Mouse (Mus musculus) induced T-regulatory cell, adult 2 months (primary cell): ENCODE measurements around the gene Trp53tg5.
A peak's percentile ranks its signal among the peaks of the same experiment; 100 is the strongest.

Source experiments
- DNase-seq: peaks from one replicate; pipeline ENCODE4 v3.0.0-alpha.2; 2012; ENCODE audit warnings: low read depth

The Trp53tg5 gene

DNA sequence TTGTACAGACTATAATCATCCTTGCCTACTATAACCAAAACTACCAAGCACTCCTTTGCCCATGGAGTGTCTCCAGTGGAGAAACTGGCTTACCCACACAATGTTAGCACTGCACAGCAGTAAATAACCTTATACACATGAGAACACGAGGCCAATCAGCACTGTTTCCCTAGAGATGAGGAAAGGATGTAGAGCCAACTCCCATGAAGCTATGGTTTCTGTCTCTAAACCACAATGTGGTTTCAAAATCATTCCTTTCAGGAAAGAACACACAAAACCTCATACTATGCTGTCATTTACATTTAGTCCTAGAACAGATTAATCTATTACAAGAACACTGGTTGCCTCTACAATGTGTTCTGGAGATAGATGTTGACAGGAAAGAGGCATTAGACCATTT, 22.8 kb upstream of the Trp53tg5 start:
- peak; percentile 25 for DNase-seq

DNA sequence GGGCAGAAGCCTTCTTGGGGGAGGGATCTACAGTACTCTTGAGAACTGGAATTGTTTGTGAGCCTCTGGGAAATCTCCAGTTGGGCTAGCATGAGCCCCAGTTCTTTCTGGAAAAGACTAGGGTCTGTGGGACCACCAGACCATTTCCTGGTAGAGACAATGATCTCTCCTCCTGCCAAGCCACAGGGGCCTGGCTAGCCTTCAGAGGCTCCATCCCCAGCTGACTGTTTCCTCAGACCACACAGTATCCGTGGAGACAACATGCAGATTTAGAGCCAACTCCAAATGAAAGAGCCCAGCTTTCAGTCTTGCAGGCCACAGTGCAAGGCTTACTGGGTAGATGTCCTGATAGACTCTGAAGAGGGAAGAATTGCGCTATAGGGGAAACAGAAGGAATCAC, 20.6 kb upstream of the Trp53tg5 start:
- DNase-seq = no peak

DNA sequence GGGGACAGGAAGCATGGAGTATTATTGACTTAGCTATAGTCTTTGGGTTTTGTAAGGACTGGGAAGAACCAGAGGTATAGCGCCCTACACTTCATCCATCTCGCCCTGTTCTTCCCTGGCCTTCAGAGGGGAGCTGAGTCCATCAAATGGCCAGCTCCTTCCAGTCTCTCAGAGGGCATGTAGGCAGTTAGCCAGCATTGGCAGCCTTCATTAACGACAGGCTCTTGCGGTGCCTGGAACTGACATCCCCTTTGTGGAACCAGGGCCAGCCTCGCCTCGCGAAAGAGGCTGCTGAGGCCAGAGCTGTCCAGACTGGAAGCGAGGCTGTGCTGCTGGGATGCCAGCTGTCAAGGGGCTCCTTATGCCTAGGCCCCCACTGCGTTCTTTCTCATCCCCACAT, 14.3 kb upstream of the Trp53tg5 start:
- no peak for DNase-seq

- DNase-seq = peak; percentile 16
Measured at GRCm38 (mm10) chr2:164487115-164487527, 13.6 kb upstream of the Trp53tg5 start.

- peak; percentile 55 for DNase-seq
Measured at GRCm38 (mm10) chr2:164486258-164487114, 13.0 kb upstream of the Trp53tg5 start.

GRCm38 (mm10) chr2:164485681-164486257, 12.2 kb upstream of the Trp53tg5 start, which contains the start of gene Dbndd2:
TSS of gene Dbndd2 (plus strand) at chr2:164486106.
- no peak for DNase-seq

GRCm38 (mm10) chr2:164470254-164470653, 3.3 kb downstream of the Trp53tg5 start:
- DNase-seq = peak; percentile 84

GRCm38 (mm10) chr2:164466787-164467186, 6.7 kb downstream of the Trp53tg5 start:
- no peak for DNase-seq

GRCm38 (mm10) chr2:164465161-164465560, 8.4 kb downstream of the Trp53tg5 start:
- DNase-seq = no peak

DNA sequence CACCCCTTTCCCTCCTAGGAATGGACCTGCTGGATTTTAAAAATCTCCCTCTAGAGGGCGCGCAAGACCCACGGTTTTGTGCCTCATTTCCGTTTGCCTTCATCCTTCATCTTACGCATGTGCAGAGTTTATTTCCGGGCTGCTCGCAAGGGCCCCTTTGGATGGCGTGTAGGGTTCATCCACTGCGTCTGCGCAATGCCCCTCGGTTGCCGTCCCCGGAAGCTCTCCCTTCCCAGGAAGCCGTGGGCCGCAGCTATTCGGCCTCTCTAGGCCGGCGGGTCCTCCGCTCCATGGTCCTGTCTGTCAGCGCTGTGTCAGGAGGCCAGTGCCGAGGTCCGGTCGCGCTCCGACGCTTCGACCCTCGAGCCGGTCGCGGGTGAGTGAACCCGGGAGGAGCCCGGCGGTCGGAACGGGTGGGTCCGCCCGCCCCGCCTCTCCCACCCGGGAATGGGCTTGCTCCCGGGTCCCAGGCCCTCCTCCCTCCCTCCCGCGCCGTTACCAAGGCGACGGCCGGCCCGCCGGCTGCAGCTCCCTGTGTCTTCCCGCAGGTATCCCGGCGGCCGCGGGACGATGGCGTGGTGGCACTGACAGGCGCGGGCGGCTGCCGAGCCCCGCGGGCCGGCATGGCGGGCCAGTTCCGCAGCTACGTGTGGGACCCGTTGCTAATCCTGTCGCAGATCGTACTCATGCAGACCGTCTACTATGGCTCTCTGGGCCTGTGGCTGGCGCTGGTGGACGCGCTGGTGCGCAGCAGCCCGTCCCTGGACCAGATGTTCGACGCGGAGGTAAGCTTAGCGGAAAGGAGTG, 12.6 kb downstream of the Trp53tg5 start, which contains the start of gene Gm20458:
TSS of gene Gm20458 (plus strand) at position 223 of the 807 bp plus-strand sequence.
- DNase-seq = peak; percentile 98

- DNase-seq = no peak
Measured at GRCm38 (mm10) chr2:164458535-164458934, 15.0 kb downstream of the Trp53tg5 start.

DNA sequence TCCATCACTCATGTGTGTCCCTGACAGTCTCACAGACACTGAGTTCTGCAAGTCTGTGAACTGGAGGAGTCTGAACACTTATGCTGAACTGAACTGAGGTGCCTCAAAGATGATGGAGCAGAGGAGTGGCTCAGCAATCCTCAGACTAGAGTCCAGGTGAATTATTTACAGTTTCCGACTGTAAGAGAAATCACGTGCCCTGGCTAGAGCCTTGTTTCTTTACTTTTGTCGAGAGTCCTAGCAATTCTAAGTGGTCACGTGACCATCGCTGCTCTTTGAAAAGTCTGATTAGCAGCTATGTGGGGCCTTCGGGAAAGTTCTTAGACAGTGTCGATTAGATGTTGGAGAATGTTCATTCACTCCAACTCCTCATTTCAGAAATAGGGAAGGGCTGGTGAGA, 15.6 kb downstream of the Trp53tg5 start:
- peak; percentile 35 for DNase-seq

DNA sequence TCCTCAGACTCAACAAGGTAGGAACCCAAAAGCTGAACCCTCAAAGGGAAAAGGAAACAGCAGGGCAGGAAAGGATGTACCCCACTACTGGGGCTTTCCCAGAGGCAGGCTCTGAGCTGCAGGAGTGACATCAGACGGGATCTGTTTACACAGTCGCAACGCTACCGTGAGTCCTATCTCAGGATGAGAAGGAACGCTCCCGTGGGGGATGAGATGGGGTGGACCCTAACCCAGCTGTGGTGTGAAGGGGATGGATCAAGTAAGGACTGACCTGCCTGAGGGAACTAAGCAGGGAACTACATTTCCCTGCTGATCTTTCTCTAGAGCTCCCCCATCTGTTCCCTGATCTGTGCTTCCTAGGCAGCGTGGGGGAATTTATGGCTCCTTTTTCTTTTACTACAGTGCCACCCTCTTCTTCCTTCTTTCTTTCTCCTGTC, 16.6 kb downstream of the Trp53tg5 start, which contains the start of gene Sys1:
TSS of gene Sys1 (plus strand) at position 101 of the 437 bp plus-strand sequence.
- DNase-seq = peak; percentile 81

DNA sequence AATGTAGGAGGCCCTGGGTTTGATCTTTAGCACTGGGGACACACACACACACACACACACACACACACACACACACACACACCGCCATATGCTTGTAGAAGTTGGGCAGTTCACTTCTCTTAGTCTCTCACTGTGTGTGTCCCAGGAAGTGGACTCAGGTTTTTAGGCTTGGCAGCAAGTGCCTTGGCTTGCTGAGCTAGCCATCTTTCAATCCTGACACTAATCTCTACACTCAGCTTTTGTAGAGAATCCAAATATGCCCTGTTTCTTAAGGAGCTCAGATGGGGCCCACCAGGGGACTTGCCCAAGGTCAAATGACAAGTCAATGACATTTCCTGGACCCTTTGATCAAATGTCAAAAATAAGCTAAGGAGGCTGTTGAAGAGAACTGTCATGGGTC, 17.1 kb downstream of the Trp53tg5 start:
- DNase-seq = no peak

DNA sequence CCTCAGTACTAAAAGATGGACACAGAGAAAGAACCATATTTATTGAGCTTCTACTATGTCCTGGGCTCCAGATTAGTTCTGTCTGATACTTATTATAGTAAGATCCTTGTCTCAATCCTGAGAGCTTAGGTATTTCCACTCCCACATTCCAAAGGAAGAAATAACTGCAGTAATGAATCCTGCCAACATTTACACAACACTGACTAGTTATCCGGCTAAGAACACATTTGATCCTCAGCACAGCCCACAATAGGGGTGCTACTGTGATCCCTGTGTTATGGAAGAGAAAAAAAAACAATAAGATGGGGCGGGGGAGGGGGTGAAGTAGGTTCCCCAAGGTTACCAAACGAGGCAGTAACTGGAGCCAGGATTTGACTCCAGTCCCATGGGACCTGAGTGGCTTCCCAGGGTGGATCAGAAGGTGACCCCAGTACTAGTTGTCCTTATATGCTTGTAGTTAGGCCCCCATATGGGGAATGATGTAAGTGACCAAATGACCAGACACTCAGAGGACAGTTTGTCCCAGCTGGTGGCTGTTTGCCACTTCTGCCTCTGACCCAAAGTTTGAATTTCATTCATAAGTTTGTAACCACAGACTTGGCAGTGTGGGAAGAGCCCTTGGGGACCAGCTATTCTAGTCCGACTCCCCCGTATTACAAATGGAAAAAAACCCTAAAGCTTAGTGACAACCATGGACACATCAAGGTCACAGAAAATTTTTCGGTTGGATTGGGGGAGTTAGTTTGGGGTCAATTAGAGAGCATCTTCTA, 17.9 kb downstream of the Trp53tg5 start:
- no peak for DNase-seq

- DNase-seq = no peak
Measured at GRCm38 (mm10) chr2:164454846-164455245, 18.7 kb downstream of the Trp53tg5 start.

DNA sequence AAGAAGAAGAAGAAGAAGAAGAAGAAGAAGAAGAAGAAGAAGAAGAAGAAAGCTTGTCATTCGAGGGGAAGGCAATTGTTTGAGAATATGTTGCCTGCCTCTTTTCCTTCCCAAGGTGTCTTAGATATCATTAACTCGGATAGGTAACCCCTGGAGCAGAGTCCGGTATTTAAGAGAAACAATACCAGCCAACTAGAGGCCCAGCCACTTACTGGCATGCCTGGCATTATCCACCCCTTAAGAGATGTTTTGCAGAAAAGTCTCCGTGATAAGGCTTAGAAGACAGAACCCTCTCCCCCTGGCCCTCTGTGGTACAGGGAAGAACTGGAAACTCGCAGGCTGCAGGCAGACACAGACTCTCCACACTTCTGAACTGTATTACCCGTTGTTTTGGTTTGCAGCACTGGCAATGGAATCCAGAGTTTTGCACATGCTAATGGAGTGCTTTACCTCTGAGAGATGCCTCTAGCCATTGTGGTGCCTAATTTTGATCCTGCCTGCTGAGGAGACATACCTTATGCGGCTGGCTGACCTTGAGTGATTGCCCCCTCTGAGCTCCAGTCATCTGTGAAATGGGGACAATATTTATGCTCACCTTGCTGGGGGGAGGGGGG, 19.5 kb downstream of the Trp53tg5 start:
- no peak for DNase-seq

DNA sequence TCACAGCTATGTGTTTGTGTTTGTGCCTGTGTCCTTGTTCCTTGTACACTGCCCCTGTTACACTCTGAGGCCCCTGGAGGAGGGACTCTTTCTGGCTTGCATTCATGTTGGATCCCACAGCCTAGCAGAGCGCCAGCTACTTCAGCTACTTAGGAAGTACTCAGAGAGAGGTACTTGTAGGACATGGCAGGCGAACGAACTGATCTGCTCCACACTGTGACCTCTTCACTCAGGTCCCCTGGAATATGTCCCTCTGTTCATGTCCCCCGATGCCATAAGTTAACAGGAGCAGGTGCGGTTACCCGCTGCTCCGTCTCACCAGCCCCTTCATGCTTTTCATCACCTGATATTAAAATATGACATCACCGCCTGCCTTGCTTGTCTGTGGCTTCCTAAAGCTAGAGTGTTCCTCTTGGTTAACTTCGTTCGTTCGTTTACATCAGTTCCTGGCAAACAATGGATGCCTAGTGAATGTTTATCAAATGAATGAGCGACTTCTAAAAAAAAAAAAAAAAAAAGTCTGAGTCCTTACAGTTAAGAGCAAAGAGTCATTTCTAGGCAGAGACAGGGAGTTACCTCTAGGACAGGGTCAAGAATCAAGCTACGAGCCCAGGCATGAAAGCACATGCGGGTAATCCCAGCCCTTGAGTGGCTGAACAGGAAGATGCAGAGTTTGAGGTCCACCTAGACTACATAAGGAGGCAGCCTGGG, 20.3 kb downstream of the Trp53tg5 start:
- no peak for DNase-seq

DNA sequence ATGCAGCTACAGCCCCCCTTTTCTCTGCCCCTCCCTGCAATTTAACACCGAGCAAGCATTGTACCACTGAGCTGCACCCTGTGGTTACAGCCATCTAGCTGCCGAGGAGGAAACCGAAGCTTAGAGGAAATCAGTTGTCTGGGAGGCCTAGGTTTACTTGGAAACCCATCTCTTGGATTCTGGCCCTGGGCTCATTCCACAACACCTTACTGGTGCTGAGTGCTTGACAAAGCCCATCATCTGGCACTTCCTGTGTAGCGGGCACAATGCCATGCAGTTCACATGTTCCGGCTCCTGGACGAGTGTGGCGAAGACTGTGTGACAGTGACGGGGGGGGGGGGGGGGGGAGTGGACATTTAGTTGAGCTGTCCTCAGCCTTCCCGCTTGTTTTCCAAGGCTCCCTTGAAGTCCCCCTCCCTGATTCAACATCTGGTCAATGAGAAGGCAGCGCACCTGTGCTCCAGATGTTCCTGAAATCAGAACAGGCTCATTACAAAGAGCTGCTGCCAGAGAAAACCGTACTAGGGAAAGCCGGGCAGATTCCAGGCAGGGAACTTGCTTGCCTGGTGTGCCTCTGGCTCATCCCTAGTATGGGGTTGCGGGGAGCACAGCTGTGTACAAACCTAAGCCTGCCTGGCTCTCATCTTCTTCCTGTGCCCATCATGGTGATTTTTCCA, 21.4 kb downstream of the Trp53tg5 start:
- DNase-seq = no peak
